Mouse (Mus musculus): ENCODE measurements around the gene Zcwpw1. TPM values are rescaled to one million over a fixed set of nuclear protein-coding genes. Genes with fewer than 3 reads are reported as not detected.

Zcwpw1 gene
- total RNA-seq, 1 experiment from 2014 or later, result 5.5 TPM

DNA sequence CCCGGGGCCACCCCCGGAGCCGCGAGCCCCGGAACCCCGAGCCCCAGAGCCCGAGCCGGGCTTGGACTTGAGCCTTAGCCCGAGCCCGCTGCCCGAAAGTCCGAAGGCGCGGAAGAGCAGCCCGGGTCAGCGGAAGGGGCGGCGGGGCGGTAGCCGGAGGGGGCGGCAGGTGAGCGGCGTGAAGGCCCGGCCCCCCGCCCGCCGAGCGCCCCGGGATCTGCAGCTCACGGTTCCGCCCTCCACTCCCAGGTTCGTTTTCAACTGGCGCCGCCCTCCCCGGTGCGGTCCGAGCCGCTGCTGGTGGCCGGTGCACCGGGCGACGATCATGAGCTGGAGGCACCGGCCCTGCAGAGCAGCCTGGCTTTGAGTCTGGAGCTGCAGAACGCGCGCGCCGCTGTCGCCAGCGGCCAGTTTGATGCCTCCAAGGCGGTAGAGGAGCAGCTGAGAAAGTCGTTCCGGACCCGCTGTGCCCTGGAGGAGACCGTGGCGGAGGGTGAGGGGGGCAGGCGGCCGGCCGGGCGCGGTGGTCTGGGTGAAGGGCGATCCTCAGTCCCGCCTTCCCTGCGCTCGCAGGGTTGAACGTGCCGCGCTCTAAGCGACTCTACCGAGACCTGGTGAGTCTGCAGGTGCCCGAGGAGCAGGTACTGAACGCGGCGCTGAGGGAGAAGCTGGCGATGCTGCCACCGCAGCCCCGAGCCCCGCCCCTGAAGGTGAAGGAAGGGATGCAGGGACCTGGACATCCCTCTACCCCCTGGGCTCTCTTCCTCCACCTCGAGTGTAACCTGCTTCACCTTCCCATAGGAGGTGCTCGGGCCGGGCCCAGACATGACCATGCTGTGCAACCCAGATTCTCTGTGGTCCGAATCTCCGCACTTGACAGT lies 8.3 kb upstream of the Zcwpw1 start:
- ATAC-seq (replicated peaks; ENCODE audit: insufficient number of reproducible peaks, low FRiP score, low TSS enrichment, poor library complexity, severe bottlenecking), result no peak

DNA sequence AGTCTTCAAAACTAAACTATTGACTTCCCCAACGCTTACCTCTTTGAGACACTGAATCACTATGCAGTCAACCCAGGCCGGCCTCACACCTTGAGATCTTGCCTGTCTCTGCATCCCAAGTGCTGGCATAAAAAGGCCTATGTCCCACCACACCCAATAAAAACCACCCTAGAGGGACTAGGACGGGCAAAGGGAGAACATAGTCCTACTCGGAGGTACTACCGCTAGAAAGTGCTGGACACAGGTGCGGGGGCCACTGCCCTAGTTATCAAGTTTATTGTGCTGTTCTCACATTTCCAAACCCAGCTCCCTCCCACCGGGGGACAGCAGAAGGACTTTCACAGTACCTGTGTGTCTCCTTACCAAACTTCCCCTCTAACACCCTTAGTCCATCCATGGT lies 5.9 kb upstream of the Zcwpw1 start:
- ATAC-seq (replicated peaks; ENCODE audit: insufficient number of reproducible peaks, low FRiP score, low TSS enrichment, poor library complexity, severe bottlenecking), result no peak

DNA sequence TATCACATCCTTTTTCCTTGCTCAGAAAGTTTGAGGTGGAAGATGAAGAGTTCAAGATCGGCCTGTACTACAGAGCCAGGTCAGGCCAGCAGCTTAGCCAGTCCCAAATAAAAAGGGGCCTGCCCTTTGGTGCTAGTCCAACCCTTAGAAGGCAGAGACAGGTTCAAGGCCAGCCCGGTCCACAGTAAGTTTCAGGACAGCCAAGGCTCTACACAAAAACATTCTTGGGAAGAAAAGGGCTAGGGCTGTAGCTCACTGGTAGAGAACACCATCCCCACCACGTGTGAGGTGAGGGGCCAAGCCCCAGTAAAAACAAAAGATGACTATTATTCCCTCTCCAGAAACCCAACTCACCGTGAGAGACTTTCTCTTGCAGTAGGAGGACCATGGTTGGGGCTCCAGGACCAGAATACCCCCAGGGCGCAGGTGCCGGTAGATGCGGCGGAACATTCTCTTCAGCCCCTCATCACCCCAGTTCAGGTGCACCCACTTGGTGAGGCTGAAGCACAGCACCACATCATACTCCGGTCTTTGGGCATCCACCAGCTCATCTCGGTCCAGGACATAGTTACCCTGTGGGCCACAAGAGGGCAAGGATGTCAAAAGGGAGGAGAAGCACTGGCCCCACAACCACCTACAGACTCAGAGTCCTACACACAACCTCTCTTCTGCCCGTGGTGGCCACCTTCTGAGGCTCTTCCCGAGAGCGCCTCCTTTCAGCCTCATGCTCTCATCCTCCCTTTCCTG lies 4.6 kb upstream of the Zcwpw1 start:
- ATAC-seq (replicated peaks; ENCODE audit: insufficient number of reproducible peaks, low FRiP score, low TSS enrichment, poor library complexity, severe bottlenecking), result no peak

DNA sequence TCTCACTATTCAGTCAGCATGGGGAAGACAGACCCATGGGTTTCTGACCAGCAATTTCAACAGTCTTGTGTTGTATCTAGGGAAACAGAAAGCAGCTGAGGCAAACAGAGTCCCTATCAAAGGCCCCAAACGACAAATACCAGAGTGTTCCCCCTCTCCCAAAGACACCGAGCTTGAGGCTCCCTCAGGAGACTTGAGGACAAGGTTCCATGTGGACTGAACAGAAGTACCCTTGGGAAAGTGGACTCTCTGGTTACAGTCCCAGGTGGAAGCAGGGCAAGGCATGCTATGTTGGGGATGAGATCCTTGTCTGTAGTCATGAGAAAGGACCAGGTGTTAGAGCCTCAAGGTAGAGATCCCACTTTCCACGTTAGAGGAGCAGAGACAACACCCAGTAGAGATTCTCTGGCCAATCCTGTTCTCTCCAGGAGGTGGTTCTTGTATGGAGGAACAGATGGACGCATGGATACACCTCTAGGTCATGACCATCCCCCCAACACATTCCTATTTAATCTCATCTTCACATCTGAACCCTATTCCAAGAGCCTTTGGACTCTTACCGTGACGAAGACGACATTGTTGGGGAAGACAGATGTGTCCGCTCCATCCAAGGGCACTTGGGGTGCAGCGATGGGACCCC lies 3.6 kb upstream of the Zcwpw1 start:
- no peak for ATAC-seq (replicated peaks; ENCODE audit: insufficient number of reproducible peaks, low FRiP score, low TSS enrichment, poor library complexity, severe bottlenecking)

DNA sequence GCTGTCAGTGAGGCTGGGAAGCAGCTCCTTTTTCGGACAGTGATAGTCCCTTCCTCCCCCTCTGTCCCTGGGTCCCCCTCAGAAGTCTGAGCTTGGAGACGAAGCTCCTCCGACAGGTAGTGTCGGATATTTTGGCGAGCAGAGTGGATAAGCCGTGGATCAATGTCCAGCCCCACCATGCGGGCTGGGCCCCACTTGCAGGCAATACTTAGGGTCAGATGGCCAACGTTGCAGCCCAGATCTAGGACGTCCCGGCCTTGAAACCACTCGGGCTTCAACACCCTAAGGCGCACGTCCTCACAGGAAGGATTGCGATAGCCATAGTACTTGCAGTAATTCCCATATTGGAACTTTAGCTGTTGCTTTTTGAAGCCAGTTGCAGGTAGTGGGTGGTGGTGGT lies 3.1 kb upstream of the Zcwpw1 start:
- no peak for ATAC-seq (replicated peaks; ENCODE audit: insufficient number of reproducible peaks, low FRiP score, low TSS enrichment, poor library complexity, severe bottlenecking)

DNA sequence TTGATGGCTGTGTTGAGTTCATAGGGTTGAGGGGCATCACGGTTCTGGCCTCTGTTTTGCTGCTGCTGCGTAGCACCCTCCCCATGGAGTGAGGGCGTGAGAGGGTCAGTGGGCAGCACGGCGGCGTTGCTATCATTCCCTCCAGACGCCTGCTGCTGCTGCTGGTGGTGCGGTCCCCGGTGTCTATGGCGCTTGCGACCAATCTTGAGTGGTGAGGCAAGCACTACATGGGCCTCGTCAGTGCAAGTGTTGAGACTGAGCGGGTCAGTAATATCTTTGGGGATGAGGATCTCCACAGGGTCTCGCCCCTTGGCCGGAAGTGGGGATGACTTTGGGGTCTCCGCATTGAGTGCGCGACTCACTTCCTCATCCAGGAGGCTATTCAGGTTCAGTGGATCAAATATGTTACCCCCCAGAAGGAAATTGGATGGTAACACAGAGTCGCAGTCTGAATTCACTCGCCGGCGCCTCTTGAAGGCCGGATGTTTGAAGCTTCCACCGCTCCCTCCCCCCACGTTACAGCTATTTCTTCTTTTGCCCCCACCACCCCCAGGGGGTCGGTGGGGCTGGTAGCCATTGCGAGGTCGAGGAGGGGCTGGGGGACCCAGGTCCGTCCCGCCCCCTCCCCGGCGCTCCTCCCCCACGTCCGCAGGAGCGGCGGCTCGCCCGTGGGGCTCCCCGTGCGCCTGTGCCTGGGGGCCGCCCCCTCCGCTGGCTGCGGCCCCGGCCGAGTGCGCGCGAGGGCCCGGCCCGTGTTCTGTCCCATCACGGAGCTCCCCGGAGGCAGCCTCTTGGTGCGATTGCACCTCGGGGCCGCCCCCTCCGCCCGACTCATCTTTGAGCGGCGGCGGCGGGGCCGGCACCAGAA lies 2.2 kb upstream of the Zcwpw1 start:
- no peak for ATAC-seq (replicated peaks; ENCODE audit: insufficient number of reproducible peaks, low FRiP score, low TSS enrichment, poor library complexity, severe bottlenecking)

DNA sequence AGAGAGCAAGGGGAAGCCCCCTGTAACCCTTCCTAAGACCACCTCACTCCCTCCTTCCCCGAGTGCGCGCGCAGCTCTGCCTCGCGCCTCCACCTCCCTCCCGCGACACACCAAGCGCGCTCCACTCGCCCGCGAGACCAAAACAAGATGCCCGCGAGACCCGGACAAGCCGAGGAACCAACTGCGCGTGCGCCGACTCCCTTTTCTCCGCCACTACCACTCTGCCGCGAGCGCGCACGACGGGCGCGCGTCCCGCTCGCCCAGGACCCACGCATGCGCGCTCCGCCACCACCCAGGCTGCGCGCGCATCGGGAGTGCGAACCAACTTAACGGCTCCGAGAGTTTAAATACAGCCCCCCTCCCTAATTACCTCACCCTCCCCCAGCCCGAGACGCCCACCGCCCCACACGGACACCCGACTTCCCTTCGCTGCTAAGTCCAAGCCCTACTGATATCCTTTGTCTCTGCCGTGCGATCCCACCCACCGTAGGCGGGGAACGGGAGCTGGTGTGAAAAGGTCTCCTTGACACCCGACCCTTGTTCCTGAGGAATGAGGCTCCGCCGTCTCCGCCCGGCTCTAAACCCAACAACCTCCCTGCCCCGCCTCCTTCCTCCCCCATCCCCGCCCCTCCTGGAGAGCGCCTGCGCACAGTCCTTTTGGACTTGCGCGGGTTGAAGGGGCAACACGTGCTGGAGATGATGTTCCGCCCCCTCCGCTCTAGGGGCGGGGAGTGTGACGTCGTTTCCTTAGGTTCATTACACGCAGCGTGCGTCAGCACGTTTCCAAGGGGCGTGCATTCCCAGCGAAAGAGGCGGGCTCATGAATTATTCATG lies 1.3 kb upstream of the Zcwpw1 start:
- ATAC-seq (replicated peaks; ENCODE audit: insufficient number of reproducible peaks, low FRiP score, low TSS enrichment, poor library complexity, severe bottlenecking), result peak; percentile 77

DNA sequence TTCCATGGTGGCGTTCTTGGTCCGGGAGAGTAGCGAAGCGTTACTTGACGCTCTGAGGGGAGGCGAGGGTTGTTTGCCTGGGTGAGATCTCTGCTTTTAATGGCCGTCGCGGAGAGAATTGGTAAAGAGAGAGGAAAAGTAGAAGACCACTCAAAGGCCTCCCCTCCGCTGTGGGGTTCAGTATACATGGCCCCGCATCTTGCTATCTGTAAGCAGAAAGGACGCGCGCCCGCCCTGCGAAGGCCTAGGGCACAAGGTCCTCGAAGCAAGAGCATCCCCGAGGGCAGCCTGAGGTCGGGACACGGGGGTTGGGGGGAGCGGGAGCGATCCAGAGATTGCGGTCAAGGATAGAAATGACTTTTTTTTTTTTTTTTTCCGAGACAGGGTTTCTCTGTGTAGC lies 573 bp downstream of the Zcwpw1 start:
- ATAC-seq (replicated peaks; ENCODE audit: insufficient number of reproducible peaks, low FRiP score, low TSS enrichment, poor library complexity, severe bottlenecking), result no peak

DNA sequence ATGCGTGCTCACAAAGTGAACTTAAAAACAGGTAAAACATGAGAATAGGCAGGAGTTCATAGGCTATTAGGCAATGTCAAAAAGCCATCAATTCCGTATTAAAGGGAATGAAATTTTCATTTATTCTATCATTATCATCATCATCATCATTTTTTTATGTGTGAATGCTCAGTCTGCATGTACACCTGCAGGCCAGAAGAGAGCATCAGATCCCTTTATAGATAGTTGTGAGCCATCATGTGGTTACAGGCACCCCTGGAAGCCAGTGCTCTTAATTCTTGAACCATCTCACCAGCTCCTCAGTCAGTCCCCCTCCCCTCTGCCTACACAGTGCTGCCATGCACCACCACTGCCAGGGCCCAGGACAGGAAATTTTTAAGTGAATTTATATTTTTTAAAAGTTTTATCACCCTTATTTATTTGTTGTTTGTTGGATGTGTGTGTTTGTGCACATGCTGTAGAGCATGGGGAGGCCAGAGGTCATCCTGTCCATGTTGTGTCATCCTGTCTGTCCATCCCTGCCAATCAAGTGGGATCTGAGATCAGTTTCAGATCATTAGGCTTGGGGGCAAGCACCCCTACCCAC lies 1.4 kb downstream of the Zcwpw1 start:
- ATAC-seq (replicated peaks; ENCODE audit: insufficient number of reproducible peaks, low FRiP score, low TSS enrichment, poor library complexity, severe bottlenecking), result no peak

DNA sequence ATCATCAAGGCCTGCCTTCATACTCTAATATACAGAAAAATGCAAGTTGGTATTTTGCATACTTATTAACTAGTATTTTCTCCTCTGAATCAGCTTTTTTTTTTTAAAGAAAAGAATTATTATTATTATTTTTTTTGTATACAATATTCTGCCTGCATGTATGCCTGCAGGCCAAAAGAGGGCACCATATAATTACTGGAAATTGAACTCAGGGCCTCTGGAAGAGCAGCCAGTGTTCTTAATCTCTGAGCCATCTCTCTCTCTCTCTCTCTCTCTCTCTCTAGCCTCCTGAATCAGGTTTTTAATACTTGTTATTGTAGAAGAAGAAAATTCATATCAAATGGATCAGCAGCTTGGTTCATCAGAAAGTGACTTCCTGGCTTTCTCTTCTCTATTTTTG lies 4.0 kb downstream of the Zcwpw1 start:
- no peak for ATAC-seq (replicated peaks; ENCODE audit: insufficient number of reproducible peaks, low FRiP score, low TSS enrichment, poor library complexity, severe bottlenecking)

DNA sequence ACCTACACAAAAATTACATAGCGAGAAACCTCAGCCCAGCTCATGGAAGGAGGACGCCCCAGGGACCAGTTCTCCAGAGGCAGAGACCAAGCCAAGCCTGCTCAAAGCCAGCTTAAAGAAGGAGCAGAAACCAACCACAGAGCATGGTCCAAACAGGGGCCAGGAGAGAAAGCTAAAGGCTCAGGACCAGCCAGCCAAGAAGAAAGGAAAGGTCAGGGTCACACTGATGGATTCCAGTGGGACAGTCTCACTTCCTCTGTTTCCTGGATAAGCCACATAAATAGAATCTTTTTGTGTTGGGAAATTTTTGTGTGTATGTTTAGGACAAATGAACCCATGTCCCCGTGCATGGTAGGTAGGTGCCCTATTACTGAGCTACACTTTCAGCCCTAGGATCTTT lies 9.0 kb downstream of the Zcwpw1 start:
- ATAC-seq (replicated peaks; ENCODE audit: insufficient number of reproducible peaks, low FRiP score, low TSS enrichment, poor library complexity, severe bottlenecking), result no peak

DNA sequence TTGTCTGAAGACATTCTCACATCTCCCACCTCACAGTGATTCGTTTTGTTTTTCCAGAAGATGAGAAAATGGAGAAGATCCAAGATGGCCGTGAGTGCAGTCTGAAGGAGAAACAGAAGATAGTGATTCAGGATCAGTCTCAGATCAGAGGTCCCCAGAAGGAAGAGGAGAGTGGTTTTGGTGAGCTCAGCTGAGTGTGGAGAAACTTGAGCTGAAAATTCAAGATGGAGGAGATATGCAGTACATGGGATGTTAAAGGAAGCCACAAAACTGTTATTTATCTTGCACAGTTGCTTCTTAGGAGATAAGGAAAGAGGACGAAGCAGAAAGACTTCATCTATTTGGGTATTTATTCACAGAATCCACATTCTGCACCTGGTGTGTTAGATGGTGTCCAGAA lies 13.3 kb downstream of the Zcwpw1 start:
- no peak for ATAC-seq (replicated peaks; ENCODE audit: insufficient number of reproducible peaks, low FRiP score, low TSS enrichment, poor library complexity, severe bottlenecking)

DNA sequence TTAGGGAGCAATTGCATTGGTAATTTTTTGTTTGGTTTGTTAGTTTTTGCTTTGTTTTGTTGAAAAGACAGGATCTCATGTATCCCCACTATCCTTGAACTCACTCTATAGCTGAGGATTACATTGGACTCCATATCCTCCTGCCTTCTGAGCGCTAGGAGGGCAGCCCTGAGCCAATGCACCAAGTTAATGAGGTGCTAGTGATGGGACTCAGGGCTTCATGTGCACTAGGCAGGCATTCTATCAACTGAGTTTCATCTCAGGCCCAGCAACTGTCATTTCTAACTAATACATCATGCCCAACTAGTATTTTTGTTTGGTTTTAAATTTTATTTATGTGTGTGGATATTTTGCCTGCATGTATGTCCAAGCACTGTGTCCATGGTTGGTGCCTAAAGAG lies 18.6 kb downstream of the Zcwpw1 start:
- ATAC-seq (replicated peaks; ENCODE audit: insufficient number of reproducible peaks, low FRiP score, low TSS enrichment, poor library complexity, severe bottlenecking), result no peak

DNA sequence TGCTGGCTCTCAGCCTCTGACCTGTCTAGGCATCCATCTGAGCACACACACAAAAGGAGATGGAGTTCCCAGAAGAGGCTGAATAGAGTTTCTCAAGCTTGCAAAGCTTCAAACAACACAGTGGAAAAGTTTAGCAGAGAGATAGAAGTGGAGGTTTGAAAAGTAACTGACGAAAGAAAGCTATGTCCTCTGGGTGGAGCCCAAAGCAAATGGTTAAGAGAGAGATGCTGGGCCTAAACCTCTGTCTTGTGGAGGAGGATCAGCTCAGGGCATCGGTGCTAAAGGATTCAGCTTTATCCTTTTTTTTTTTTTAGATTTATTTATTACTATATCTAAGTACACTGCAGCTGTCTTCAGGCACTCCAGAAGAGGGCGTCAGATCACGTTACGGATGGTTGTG lies 20.7 kb downstream of the Zcwpw1 start:
- no peak for ATAC-seq (replicated peaks; ENCODE audit: insufficient number of reproducible peaks, low FRiP score, low TSS enrichment, poor library complexity, severe bottlenecking)

DNA sequence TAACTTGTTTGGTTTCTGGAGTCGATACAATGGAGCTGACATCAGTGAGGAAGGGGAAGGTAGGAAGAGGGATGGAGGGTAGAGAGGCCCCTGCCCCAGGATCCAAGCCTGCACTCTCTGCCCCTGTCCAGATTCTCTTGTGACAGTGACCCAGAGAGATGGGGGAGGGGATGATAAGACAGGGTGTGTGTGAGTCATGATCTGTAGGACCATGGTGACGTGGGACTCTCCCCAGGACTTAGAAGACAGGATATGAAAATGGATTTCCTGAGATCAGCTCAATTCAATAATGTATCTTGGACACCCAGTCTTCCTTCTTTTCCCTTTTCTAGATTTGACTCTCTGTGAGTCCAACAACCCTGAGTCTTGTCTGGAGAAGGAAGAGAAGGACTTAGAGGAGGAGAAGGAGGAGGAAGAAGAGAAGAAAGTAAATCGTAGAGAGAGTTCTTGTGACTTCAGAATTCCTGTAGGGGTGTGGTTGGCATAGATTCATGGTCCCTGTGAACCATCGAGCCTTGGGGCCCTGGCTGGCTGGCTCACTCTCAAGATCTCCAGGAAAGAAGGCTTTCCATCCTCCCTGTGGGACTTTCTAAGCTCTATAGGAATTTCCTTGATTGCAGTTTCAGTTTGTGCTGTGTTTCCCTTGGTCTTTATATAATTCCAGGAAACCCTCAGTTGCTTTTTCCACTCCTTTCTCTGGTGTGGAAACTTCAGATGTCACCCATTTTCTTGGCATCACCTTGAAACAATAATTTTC lies 30.0 kb downstream of the Zcwpw1 start:
- ATAC-seq (replicated peaks; ENCODE audit: insufficient number of reproducible peaks, low FRiP score, low TSS enrichment, poor library complexity, severe bottlenecking), result no peak

DNA sequence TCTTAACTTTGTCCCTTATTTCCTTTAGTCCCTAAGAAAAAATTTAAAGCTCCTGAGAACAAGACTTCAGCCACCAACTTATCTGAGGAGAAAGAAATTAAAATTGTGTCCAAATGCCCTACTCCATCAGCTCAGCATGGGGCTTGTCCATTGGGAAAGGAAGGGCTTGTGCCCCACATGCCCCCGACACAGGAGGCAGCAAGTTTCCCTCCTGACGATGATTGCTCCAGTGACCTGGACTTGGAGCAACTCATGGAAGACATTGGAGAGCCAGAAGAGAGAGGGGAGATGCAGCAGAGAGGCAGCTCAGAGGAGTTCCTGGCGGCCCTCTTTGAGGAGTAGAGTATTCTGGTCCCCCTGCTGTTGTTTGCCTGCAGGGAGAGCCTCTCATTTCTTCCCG lies 34.5 kb downstream of the Zcwpw1 start:
- no peak for ATAC-seq (replicated peaks; ENCODE audit: insufficient number of reproducible peaks, low FRiP score, low TSS enrichment, poor library complexity, severe bottlenecking)

DNA sequence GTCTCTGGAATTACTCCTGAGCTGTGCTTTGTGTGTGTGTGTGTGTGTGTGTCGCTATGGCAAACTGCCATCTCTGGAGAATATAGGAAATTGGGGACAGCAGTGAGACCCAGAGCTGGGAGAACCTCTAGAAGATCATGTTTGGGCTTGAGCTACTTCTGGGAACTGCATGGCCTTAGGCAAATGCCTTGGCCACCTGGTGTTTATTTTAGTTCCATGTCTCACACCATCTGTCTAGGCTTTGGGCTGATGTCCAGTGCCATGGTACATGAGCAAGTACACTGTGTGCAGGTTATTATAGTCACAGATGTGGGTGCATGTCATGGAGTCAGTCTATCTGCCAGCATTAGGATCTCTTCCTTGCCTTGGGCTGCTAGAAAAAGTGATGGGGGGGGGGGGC lies 35.0 kb downstream of the Zcwpw1 start:
- ATAC-seq (replicated peaks; ENCODE audit: insufficient number of reproducible peaks, low FRiP score, low TSS enrichment, poor library complexity, severe bottlenecking), result no peak
